Mouse (Mus musculus): ENCODE measurements around the gene Rfx1. TPM values are rescaled to one million over a fixed set of nuclear protein-coding genes. Genes with fewer than 3 reads are reported as not detected.

Gene Rfx1
- 5.4 and 6.1 TPM in 2 replicates for polyA plus RNA-seq (2015; fragmentation: Nextera tagmentation; extraction: Ambion mirVana)

GRCm38 (mm10) chr8:84066291-84066930, at the start of gene Rfx1:
Gene Rfx1, plus strand, starts transcription at chr8:84066834.

DNA sequence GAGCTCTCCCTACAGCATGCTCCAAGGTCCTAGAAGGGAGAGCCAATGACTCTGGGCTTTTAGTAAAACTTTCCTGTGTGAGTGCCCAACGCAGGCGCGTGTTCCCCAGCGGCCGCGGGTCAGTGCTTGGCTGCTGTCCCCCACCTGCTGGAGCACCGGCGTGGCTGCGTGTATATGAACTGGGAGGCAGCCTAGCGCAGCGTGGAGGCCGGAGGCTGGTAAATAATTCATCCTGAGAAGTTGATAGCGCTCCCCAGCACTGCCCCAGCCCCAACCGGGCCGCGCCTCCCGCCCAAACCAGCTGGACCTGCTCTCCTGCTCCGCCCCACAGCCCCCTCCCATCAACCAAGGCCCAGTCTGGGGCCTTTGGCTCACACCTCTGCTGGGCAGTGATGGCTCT, 45.5 kb upstream of the Rfx1 start, which contains the start of gene Palm3:
TSS of gene Palm3 (plus strand) at position 376 of the 400 bp plus-strand sequence.

GRCm38 (mm10) chr8:84042066-84042947, 24.3 kb upstream of the Rfx1 start, which contains the start of gene Il27ra:
Gene Il27ra, minus strand, starts transcription at chr8:84042589.

DNA sequence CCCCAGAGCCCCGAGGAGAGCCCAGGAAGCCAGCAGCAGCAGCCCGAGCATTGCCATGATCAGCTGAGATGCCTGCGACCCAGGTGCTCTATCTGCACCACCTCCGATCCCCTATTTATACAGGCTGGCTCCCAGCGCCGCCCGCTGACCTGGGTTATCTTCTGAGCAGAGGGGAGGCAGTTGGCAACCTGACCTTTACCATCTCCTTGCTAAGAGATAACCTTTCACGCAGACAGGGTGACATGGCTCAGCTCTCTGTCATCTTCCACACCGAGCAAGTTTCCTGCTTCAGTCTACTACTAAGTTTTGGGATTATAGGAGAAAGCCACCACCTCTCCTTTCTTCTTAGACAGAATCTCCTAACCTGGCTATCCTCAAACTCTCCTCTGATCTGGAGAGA, 21.7 kb upstream of the Rfx1 start, which contains the start of gene Rln3:
TSS of gene Rln3 (minus strand) at position 101 of the 400 bp plus-strand sequence.

DNA sequence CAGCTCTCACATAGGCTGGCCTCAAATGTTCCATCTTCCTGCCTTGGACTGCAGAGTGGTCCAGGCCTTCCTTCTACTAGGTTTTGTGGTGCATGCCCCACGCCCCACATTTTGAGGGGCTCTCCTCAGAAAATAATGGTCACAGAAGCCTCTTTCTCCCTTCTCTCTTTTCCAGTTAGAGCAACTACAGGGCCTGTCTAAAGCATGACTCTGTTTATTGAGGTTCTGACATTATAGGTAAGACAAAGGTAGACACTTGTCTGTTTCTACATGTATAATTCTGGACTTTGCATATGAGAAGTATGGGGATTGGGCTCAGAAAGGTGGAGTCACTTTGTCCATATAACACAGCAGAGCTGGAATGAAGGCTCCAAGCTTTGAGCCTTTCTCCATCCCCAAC, 1.6 kb upstream of the Rfx1 start, which contains the start of gene Gm10643:
TSS of gene Gm10643 (minus strand) at position 101 of the 400 bp plus-strand sequence.

DNA sequence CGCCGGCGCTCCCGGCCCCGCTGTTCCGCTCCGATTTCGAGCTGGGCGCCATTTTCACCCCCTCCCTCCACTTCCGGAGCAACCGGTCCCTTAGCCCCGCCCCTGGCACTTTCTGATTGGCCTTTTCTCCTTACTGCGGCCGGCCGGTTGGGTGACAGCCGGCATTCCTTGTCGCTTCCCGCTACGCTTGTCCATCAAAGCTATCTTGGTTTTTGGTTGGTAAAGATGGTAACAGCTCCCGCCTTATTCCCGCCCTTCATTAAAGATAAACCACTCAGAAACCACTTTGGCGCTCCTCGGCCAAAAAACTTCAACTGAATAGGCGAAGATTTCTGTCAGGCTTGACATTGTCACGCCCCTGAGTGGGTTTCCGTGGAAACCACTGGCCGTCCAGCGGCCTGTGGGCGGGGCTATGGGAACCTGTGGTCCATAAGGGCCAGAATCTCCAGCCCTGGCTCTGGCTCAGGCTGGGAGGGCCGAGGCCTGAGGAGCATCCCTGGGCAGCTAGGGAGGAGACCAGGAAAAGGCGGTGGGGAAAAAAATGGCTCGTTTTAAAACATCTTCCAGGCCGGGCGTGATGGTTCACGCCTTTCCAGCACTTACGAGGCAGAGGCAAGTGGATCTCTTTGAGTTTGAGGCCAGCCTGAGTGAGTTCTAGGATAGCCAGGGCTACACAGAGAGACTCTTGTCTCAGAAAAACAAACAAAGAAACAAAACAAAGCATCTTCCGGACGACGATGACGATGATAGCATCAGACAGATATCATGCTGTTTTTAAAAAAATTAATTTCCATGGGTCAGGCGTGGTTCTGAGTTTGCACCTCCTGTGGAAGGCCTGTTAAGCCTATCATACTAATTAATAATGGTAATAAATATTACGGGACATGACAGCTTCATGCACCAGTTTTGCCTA, 38.3 kb downstream of the Rfx1 start, which contains the start of gene Dcaf15:
TSS of gene Dcaf15 (minus strand) at position 72 of the 913 bp plus-strand sequence.

GRCm38 (mm10) chr8:84125656-84126055, 59.0 kb downstream of the Rfx1 start, which contains the start of gene Podnl1:
Gene Podnl1, plus strand, starts transcription at chr8:84125989.

Small RNA genes lying within 50 kb of the gene (microRNA-seq; reads per million reads assigned to microRNA genes)
- not detected for gene Mir709 (ENCODE audit: borderline replicate concordance, insufficient number of aligned reads)

Other genes with a start within 250 kb of the Rfx1 start
- gene Adgrl1, start 166.7 kb upstream of the Rfx1 start, polyA plus RNA-seq (2015; fragmentation: Nextera tagmentation; extraction: Ambion mirVana) = 16.4 and 19.5 TPM in 2 replicates
- gene Gm10644, start 111.6 kb upstream of the Rfx1 start, polyA plus RNA-seq (2015; fragmentation: Nextera tagmentation; extraction: Ambion mirVana) = 0.13 and 0.28 TPM in 2 replicates
- 17.9 and 18.7 TPM in 2 replicates for gene Asf1b, start 111.3 kb upstream of the Rfx1 start, polyA plus RNA-seq (2015; fragmentation: Nextera tagmentation; extraction: Ambion mirVana)
- gene Prkaca, start 93.8 kb upstream of the Rfx1 start, polyA plus RNA-seq (2015; fragmentation: Nextera tagmentation; extraction: Ambion mirVana) = 124 and 163 TPM in 2 replicates
- gene Samd1, start 69.2 kb upstream of the Rfx1 start, polyA plus RNA-seq (2015; fragmentation: Nextera tagmentation; extraction: Ambion mirVana) = 5.2 and 5.8 TPM in 2 replicates
- 0.81 and 1.0 TPM in 2 replicates for gene 1700067K01Rik, start 65.3 kb upstream of the Rfx1 start, polyA plus RNA-seq (2015; fragmentation: Nextera tagmentation; extraction: Ambion mirVana)
- gene 2210011C24Rik, start 54.7 kb upstream of the Rfx1 start, polyA plus RNA-seq (2015; fragmentation: Nextera tagmentation; extraction: Ambion mirVana) = 1.3 and 3.4 TPM in 2 replicates
- gene Palm3, start 45.4 kb upstream of the Rfx1 start, polyA plus RNA-seq (2015; fragmentation: Nextera tagmentation; extraction: Ambion mirVana) = 1.1 and 4.2 TPM in 2 replicates
- 0.97 and 2.4 TPM in 2 replicates for gene Il27ra, start 24.2 kb upstream of the Rfx1 start, polyA plus RNA-seq (2015; fragmentation: Nextera tagmentation; extraction: Ambion mirVana)
- gene Rln3, start 21.8 kb upstream of the Rfx1 start, polyA plus RNA-seq (2015; fragmentation: Nextera tagmentation; extraction: Ambion mirVana) = 0.30 TPM in 1 of 2 replicates, not detected in the other
- gene Gm10643, start 1.7 kb upstream of the Rfx1 start, polyA plus RNA-seq (2015; fragmentation: Nextera tagmentation; extraction: Ambion mirVana) = 1.0 and 1.3 TPM in 2 replicates
- 5.2 and 5.6 TPM in 2 replicates for gene Dcaf15, start 37.9 kb downstream of the Rfx1 start, polyA plus RNA-seq (2015; fragmentation: Nextera tagmentation; extraction: Ambion mirVana)
- 0.17 and 0.58 TPM in 2 replicates for gene Podnl1, start 59.2 kb downstream of the Rfx1 start, polyA plus RNA-seq (2015; fragmentation: Nextera tagmentation; extraction: Ambion mirVana)
- 17.6 and 20.0 TPM in 2 replicates for gene Cc2d1a, start 81.1 kb downstream of the Rfx1 start, polyA plus RNA-seq (2015; fragmentation: Nextera tagmentation; extraction: Ambion mirVana)
- gene 4930432K21Rik, start 81.2 kb downstream of the Rfx1 start, polyA plus RNA-seq (2015; fragmentation: Nextera tagmentation; extraction: Ambion mirVana) = 1.3 TPM in 2 replicates
- 5.1 and 7.0 TPM in 2 replicates for gene Nanos3, start 118.4 kb downstream of the Rfx1 start, polyA plus RNA-seq (2015; fragmentation: Nextera tagmentation; extraction: Ambion mirVana)
- gene Zswim4, start 170.2 kb downstream of the Rfx1 start, polyA plus RNA-seq (2015; fragmentation: Nextera tagmentation; extraction: Ambion mirVana) = 7.2 and 10.3 TPM in 2 replicates
- gene D8Ertd738e, start 182.9 kb downstream of the Rfx1 start, polyA plus RNA-seq (2015; fragmentation: Nextera tagmentation; extraction: Ambion mirVana) = 370 and 375 TPM in 2 replicates
- 56.0 and 87.5 TPM in 2 replicates for gene Mri1, start 190.5 kb downstream of the Rfx1 start, polyA plus RNA-seq (2015; fragmentation: Nextera tagmentation; extraction: Ambion mirVana)
- gene Ccdc130, start 203.5 kb downstream of the Rfx1 start, polyA plus RNA-seq (2015; fragmentation: Nextera tagmentation; extraction: Ambion mirVana) = 12.2 and 14.5 TPM in 2 replicates